Mouse (Mus musculus) regulatory T cell (primary cell): ENCODE measurements around the gene Tmc2.

Source experiments
- in situ Hi-C: fragments of 300-600 bp; cut with MboI, MseI; formaldehyde crosslinking; loops from one replicate; pipeline ENCODE4 v1.15.1; 2025; ENCODE audit warnings: high pct_unique_total_duplicates

Gene Tmc2

DNA sequence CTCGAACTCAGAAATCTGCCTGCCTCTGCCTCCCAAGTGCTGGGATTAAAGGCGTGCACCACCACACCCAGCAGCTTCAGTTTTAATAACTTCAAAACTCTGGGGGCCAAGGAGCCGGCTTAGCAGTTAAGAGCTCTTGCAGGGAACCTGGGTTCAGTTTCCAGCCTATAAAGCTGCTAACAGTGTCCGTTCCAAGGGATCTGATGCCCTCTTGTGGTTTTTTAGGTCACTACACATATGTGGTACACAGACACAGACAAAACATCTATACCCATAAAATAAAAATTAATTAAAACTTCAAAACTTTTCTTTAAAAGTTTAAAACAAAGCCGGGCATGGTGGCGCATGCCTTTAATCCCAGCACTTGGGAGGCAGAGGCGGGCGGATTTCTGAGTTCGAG is 51.9 kb downstream of the Tmc2 start:
- in situ Hi-C loops: loop anchor here (5.0 to 25.0 kb wide), 4 partner anchors 175 to 1415 kb away; no protein-coding TSS in a partner anchor

GRCm38 (mm10) chr2:130248226-130248625 is 53.2 kb downstream of the Tmc2 start:
- in situ Hi-C loops: loop anchor here (5.0 to 25.0 kb wide), 4 partner anchors 176 to 1414 kb away; no protein-coding TSS in a partner anchor

- in situ Hi-C loops: no loop called here
These were observed 61.8 kb downstream of the Tmc2 start for GRCm38 (mm10) chr2:130256762-130257161.

DNA sequence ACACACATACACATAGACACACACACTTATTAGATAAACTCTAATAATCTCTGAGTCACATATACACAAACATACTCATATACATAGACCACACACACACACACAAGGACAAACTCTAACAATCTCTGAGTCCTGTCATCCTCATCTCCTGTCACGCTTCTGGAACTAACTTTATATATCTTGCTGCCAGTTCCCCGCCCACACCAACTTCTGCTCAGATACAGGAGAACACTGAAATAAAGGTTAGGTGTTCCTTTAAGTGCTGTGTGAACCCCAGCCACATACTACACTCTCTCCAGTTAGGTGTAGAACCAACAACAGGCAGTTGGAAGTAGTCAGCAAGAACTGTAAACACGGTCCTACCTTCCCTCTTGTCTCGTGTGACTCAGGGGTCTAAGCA is 65.8 kb downstream of the Tmc2 start:
- in situ Hi-C loops: no loop called here

DNA sequence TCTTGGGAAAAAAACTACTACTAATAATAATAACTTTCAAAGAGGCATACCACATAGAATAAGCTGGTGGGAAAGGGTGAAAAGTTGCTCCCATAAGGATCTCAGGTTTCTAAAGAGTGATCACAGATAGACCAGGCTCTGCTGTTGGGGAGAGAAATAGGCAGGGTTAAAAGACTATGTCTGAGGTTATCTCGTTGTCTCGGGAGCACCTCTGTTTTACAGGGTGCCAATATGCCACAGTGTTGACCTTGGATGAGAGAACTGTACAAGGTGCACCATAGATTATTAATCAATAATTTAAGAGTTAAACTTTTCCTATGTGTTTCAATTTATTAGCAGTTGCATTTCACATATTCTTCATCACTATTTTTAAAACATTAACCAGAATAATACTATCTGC is 66.9 kb downstream of the Tmc2 start:
- in situ Hi-C loops: no loop called here

GRCm38 (mm10) chr2:130262398-130262797 is 67.4 kb downstream of the Tmc2 start:
- in situ Hi-C loops: no loop called here

GRCm38 (mm10) chr2:130265520-130265919 is 70.5 kb downstream of the Tmc2 start:
- in situ Hi-C loops: loop anchor here (5.0 kb wide), 1 partner anchor 73 kb away; no protein-coding TSS in a partner anchor

DNA sequence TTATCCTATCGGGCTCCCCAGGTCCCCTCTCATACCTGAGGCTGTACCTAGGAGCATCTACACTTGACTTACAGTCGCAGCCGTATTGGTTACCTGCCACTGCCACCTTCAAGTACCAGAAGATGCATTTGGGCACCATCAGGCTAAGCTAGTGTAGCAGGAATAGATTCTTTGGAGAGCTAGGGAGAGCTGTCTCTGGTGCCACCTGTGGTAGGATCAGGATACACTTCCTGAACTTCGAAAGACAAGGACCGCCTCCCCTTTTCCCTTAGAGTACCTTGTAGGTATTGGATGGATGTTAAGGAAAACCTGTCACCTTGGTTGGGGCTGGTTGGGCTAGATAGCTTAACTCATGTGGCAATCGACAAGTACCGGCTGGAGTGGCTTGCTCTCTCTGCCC is 73.1 kb downstream of the Tmc2 start:
- in situ Hi-C loops: loop anchor here (5.0 kb wide), 1 partner anchor 76 kb away; no protein-coding TSS in a partner anchor

- in situ Hi-C loops: no loop called here
These were observed 78.7 kb downstream of the Tmc2 start for GRCm38 (mm10) chr2:130273732-130274131.

GRCm38 (mm10) chr2:130274149-130274861 is 79.3 kb downstream of the Tmc2 start, which contains the start of gene Nop56:
Nop56 (plus strand) TSS chr2:130274430.
- in situ Hi-C loops: no loop called here

DNA sequence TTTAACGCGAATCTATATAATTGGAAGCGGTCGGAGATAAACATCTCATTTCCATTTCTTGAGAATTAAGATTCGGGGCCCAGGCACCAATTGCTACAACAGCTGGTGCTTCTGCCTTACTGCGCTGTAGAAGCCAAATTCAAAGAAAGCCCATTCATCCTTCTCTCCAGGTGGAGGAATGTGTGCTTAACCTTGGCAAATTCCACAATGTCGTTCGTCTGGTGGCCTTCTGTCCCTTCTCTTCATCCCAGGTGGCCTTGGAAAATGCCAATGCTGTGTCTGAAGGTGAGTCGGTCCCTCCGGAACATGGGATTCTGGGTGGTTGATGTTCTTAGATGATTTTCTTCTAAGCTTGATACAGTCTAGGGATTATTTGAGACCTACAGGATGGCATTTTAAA is 79.9 kb downstream of the Tmc2 start:
- in situ Hi-C loops: no loop called here

GRCm38 (mm10) chr2:130275649-130276048 is 80.7 kb downstream of the Tmc2 start:
- in situ Hi-C loops: no loop called here

GRCm38 (mm10) chr2:130279600-130280091 is 84.7 kb downstream of the Tmc2 start:
- in situ Hi-C loops: loop anchor here (5.0 to 10.0 kb wide), 3 partner anchors 102 to 1315 kb away; partner anchors contain the start of genes Gm10762, Oxt, Snrpb and Zc3h6

GRCm38 (mm10) chr2:130280224-130280623 is 85.2 kb downstream of the Tmc2 start:
- in situ Hi-C loops: loop anchor here (5.0 to 10.0 kb wide), 3 partner anchors 103 to 1315 kb away; partner anchors contain the start of genes Gm10762, Oxt, Snrpb and Zc3h6

DNA sequence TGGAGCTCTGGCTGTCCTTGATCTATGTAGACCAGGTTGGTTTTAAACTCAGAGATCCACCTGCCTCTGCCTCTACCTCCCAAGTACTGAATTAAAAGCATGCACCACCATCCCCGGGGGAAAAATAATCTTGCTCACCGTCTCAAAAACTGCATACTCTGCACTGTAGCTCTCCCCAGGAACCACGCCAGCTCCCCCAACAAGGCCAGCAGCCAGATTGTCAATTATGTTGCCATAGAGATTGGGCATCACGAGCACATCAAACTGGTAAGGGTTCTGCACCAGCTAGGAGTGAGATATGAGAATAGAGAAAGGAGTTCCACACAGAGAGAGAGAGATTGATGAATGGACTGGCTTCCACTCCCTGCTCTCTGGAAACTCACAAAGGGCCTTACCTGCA is 85.8 kb downstream of the Tmc2 start:
- in situ Hi-C loops: loop anchor here (5.0 to 10.0 kb wide), 3 partner anchors 104 to 1316 kb away; partner anchors contain the start of genes Gm10762, Oxt, Snrpb and Zc3h6

DNA sequence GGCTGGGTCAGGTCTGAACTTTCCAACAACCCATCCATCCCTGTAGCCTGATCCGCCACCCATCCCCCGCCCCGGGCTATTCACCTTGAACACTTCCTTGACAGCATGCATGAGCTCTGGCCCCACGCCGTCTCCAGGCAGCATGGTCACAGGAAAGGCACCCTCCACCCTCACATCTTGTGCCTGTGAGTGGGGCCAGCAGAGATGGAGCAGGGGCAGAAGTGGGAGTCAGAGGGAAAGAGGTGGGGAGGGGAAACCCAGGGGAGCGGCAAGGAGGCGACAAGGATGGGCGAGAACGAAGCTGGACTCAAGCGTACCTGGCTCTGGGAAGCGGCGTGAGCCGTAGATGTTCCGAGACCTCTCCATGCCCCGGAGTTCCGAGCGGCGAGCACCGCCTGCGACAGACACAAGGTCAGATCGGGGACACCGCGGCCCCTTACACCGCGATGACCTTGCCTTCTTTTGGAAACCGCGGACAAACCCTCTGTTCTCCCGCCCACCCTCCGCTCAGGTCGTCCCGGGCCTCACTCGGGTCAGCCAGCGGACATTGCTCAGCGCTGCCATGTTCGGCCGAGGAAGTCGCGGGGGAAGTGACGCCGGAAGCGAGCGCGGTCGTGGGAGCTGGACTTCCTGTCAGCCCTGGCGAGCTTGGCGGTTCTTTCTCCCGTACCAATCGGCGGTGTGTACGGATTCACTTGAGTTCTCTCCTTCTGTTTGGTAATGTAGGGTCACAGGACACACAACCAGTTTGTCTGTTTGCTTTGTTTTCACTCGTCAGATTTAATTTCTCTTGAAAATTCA is 89.1 kb downstream of the Tmc2 start, which contains the start of gene Idh3b:
TSS of gene Idh3b (minus strand) at position 694 of the 801 bp plus-strand sequence.
- in situ Hi-C loops: loop anchor here (5.0 to 10.0 kb wide), 3 partner anchors 107 to 1319 kb away; partner anchors contain the start of genes Gm10762, Oxt, Snrpb and Zc3h6

- in situ Hi-C loops: loop anchor here (10.0 kb wide), 2 partner anchors 286 to 1324 kb away; partner anchors contain the start of genes Gm10762, Oxt and Zc3h6
These were observed 94.1 kb downstream of the Tmc2 start for GRCm38 (mm10) chr2:130289086-130289485.

DNA sequence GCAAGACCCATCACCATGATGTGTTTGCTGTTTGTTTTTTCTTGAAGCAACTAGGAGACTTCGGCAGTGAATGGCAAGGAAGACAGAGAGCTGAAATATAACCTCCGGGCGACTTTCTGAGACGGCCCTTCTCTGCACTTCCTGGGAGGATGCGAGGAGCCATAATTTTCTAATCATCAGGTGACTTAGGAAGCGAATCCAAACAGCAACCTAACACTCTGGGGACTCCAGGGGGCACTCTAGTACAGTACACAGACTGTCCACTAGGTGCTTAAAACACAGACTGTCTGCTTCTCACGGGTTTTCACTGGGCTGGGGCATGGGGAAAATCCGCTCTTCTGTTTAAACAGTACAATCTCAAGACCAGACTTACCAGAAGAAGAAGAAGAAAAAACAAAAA is 96.4 kb downstream of the Tmc2 start:
- in situ Hi-C loops: loop anchor here (5.0 kb wide), 1 partner anchor 126 kb away; no protein-coding TSS in a partner anchor

DNA sequence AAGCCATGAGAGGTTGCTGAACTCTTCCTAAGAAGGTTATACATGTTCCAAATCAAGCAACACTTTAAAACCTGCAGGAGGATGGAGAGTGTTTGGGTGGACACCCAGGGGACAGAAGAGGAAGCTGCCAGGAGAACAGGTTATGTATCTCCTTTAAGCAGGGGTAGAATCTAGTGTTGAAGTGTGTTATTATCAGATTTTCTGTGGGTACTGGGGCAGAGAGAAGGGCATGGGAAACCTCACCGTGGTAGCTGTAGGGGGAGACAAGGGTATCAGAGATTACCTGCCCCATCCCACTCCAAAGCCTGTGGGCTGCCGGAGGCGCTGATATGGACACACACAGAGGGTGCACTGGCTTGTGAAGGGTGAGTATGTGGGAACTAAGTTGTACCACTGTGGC is 98.0 kb downstream of the Tmc2 start:
- in situ Hi-C loops: loop anchor here (5.0 kb wide), 1 partner anchor 124 kb away; no protein-coding TSS in a partner anchor

GRCm38 (mm10) chr2:130293486-130293885 is 98.5 kb downstream of the Tmc2 start:
- in situ Hi-C loops: loop anchor here (5.0 kb wide), 1 partner anchor 124 kb away; no protein-coding TSS in a partner anchor

GRCm38 (mm10) chr2:130294218-130294935 is 99.4 kb downstream of the Tmc2 start:
- in situ Hi-C loops: loop anchor here (5.0 kb wide), 1 partner anchor 123 kb away; no protein-coding TSS in a partner anchor
